9 mouse cellular contexts compared by ENCODE assay signal in genomic region chr12:91591191-91591590, GRCm38 (mm10). TPM values are rescaled to one million over a fixed set of nuclear protein-coding genes. Genes with fewer than 3 reads are reported as not detected.
A peak's percentile ranks its signal among the peaks of the same experiment; 100 is the strongest.
DNase-seq lines count a peak whose midpoint lies in the region; ATAC-seq and TF ChIP-seq lines count a peak whose summit lies in the region.
"Had no signal": no experiment of that assay in that cellular context is flagged by ENCODE, and none has a peak within 500 bp of the region (broad histone marks: within the 10 kb centered on the region; RNA-seq: fewer than 3 reads in every experiment).

No protein-coding gene starts in this region.

- H3K4me2 ChIP-seq in liver, embryonic 12.5 days: peak overlapping the region; percentile 82

- TF ChIP-seq POLR2A in testis, adult 2 months (IDR thresholded peaks at IDR 0.05; ENCODE audit: control insufficient read depth, low read depth, low read length): no peak

- 79% methylated on average over 1 of the region's 1 CpGs for WGBS in liver, embryonic 12.5 days (ENCODE audit: insufficient replicate concordance)

- ATAC-seq in liver, embryonic 12.5 days: no peak
- ATAC-seq in cerebellum, adult (ENCODE audit: insufficient number of reproducible peaks, low FRiP score, low TSS enrichment): no peak

- peak overlapping the region; percentile 78 for H3K9ac ChIP-seq in liver, embryonic 12.5 days

- H3K27me3 ChIP-seq in testis, adult 2 months (ENCODE audit: control insufficient read depth, insufficient read depth, low read length): no peaks in the 10 kb centered on the region
- H3K27me3 ChIP-seq in liver, embryonic 12.5 days (replicated peaks): no peaks in the 10 kb centered on the region

- no peaks in the 10 kb centered on the region for H3K36me3 ChIP-seq in testis, adult 2 months (ENCODE audit: control insufficient read depth, insufficient read depth, low read length)
- peaks cover 6% of the 10 kb centered on the region for H3K36me3 ChIP-seq in liver, embryonic 12.5 days

- H3K9me3 ChIP-seq in liver, embryonic 12.5 days (replicated peaks): no peaks in the 10 kb centered on the region

- intact Hi-C loops in gastrocnemius, adult 2 months (cut with DNase I): no loop called here
- intact Hi-C loops in gastrocnemius, postnatal 36 days (cut with DNase I): no loop called here

- H3K4me1 ChIP-seq in testis, adult 2 months (ENCODE audit: control insufficient read depth, insufficient read depth, low read length): no peaks in the 10 kb centered on the region; the same call in 1 of the 2 replicates
- peaks cover 23% of the 10 kb centered on the region for H3K4me1 ChIP-seq in liver, embryonic 12.5 days

- DNase-seq in gastrocnemius, adult 2 months: no peak
- DNase-seq in gastrocnemius, postnatal 36 days: no peak
- no peak for DNase-seq in testis, postnatal 14 days (ENCODE audit: low spot score)
- no peak for DNase-seq in thymus, postnatal 36 days
- no peak for DNase-seq in layer of hippocampus, postnatal 10 days (ENCODE audit: low spot score in 2 of 2)
- DNase-seq: B cell, adult 2 months had no signal

- peak overlapping the region; percentile 89 for H3K4me3 ChIP-seq in gastrocnemius, adult 2 months
- peak overlapping the region; percentile 88; the same call in 1 of the 2 replicates for H3K4me3 ChIP-seq in testis, adult 2 months (ENCODE audit: control insufficient read depth, low read depth, low read length)
- peak overlapping the region; percentile 89 for H3K4me3 ChIP-seq in liver, embryonic 12.5 days

- H3K27ac ChIP-seq in gastrocnemius, adult 2 months: peak overlapping the region; percentile 99
- H3K27ac ChIP-seq in testis, adult 2 months (ENCODE audit: control insufficient read depth, insufficient read depth, low read depth, low read length): no peak overlapping the region; the same call in 1 of the 2 replicates
- peak overlapping the region; percentile 100 for H3K27ac ChIP-seq in liver, embryonic 12.5 days

- no peak for TF ChIP-seq CTCF in gastrocnemius, adult 2 months (IDR thresholded peaks at IDR 0.05)
- TF ChIP-seq CTCF in testis, adult 2 months (IDR thresholded peaks at IDR 0.05; ENCODE audit: control insufficient read depth, insufficient read depth, insufficient replicate concordance, low read depth, low read length): no peak

RNA-seq across cellular contexts. Expression of gene Gtf2a1, which starts 0.9 kb away (rescaled TPM):
- 10 to 100 TPM; 25.2 to 26.0 TPM for total RNA-seq in gastrocnemius, adult 2 months (2021)
- total RNA-seq in gastrocnemius, postnatal 36 days (2021): 10 to 100 TPM; 18.5 to 20.9 TPM
- 17.7 and 19.4 TPM in 2 replicates for polyA plus RNA-seq in testis, adult 2 months (2012; rRNA removed)
- 28.0 and 29.3 TPM in 2 replicates for polyA plus RNA-seq in liver, embryonic 12.5 days (2016; fragmentation: Nextera tagmentation; extraction: Ambion mirVana)
- total RNA-seq in layer of hippocampus, postnatal 10 days (2021): 10 to 100 TPM; 42.1 to 50.1 TPM
